Mouse (Mus musculus) hindbrain, embryonic 11.5 days (tissue): ENCODE measurements around the gene Tchp. TPM values are rescaled to one million over a fixed set of nuclear protein-coding genes. Genes with fewer than 3 reads are reported as not detected.
A peak's percentile ranks its signal among the peaks of the same experiment; 100 is the strongest.

Experiments used
- ATAC-seq: fragments of 200-750 bp; cut with Nextera tagmentation; 2 replicates; pipeline ENCODE4 v1.8.0; 2017; ENCODE audit warnings: mild to moderate bottlenecking, moderate TSS enrichment, moderate library complexity; ENCODE audit not compliant: low FRiP score
- DNase-seq: peaks from one replicate; pipeline ENCODE4 v3.0.0-alpha.2; 2015; ENCODE audit warnings: low spot score
- H3K27ac ChIP-seq: fragments of 300-500 bp; sonication (generic); 2 replicates; pipeline ENCODE4 v1.5.1; 2014; ENCODE audit warnings: mild to moderate bottlenecking, low read depth, low read length
- H3K27me3 ChIP-seq: fragments of 300-500 bp; sonication (generic); 2 replicates; pipeline ENCODE4 v1.6.1; 2014; ENCODE audit warnings: mild to moderate bottlenecking, low read length, moderate library complexity, mixed read lengths; ENCODE audit not compliant: control insufficient read depth, insufficient read depth
- H3K36me3 ChIP-seq: fragments of 300-500 bp; sonication (generic); 2 replicates; pipeline ENCODE4 v1.6.1; 2014; ENCODE audit warnings: mild to moderate bottlenecking, low read length, moderate library complexity, mixed read lengths; ENCODE audit not compliant: control insufficient read depth, insufficient read depth
- H3K4me1 ChIP-seq: fragments of 300-500 bp; sonication (generic); replicated peaks from 2 replicates; pipeline ENCODE4 v1.6.1; 2014; ENCODE audit warnings: low read length, mixed read lengths; ENCODE audit not compliant: control insufficient read depth, insufficient read depth
- H3K4me2 ChIP-seq: fragments of 300-500 bp; sonication (generic); replicated peaks from 2 replicates; pipeline ENCODE4 v1.6.1; 2014; ENCODE audit warnings: mild to moderate bottlenecking, low read depth, low read length
- H3K4me3 ChIP-seq: fragments of 300-500 bp; sonication (generic); 2 replicates; pipeline ENCODE4 v1.5.1; 2014; ENCODE audit warnings: low read depth, low read length
- H3K9ac ChIP-seq: fragments of 300-500 bp; sonication (generic); 2 replicates; pipeline ENCODE4 v1.6.1; 2014; ENCODE audit warnings: low read depth, low read length
- H3K9me3 ChIP-seq: fragments of 300-500 bp; sonication (generic); 2 replicates; pipeline ENCODE4 v1.6.1; 2016; ENCODE audit warnings: low read length; ENCODE audit not compliant: control insufficient read depth
- WGBS: fragments of 180-500 bp; shearing (Covaris S2); extraction: QIAGEN DNeasy Blood & Tissue Kit; methylation state at CpG from one replicate; pipeline ENCODE4 v1.1.7; 2014; 5-methylcytosine and 5-hydroxymethylcytosine counted together
- polyA plus RNA-seq: library from polyadenylated mRNA; unstranded; fragments of >200 nt; fragmentation: Nextera tagmentation; extraction: Ambion mirVana; gene quantifications from 2 replicates; pipeline ENCODE4 v1.2.1, GENCODE M21; 2014

The Tchp gene
- polyA plus RNA-seq, 1 experiment from 2014 or later = 15.8 TPM

GRCm38 (mm10) chr5:114673114-114673513 is 34.4 kb upstream of the Tchp start:
- Histone ChIP-seq H3K27me3 (no peaks in the 10 kb centered on the region), H3K9me3 (no peaks in the 10 kb centered on the region), H3K9ac (no peak overlapping the region), H3K27ac (no peak overlapping the region), H3K4me1 (no peaks in the 10 kb centered on the region), H3K4me3 (no peak overlapping the region), H3K4me2 (no peak overlapping the region), H3K36me3 (no peaks in the 10 kb centered on the region; the same call in 1 of the 2 replicates)
- 86% methylated on average over 13 of the region's 13 CpGs for WGBS
- no peak for ATAC-seq
- DNase-seq = no peak

DNA sequence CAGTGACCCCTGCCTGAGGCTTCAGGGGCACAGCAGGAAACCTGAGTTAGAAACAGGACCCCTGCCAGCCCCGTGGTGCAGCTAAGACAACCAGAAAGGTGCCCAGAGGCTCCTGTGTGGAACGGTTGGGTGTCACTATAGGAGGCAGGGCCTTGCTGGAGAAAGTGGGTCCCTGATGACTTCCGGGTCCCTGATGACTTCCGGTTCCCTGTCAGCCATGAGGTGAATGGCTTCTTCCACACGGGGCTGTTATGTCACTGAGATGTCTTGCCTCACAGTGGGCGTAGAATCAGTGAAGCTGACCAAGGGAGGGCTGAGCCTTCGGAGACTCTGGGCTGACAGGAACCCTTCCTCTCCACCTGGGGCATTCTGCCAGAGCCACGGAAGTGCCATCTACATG is 33.0 kb upstream of the Tchp start:
- Histone ChIP-seq H3K36me3 (no peaks in the 10 kb centered on the region; the same call in 1 of the 2 replicates), H3K9ac (no peak overlapping the region), H3K4me3 (no peak overlapping the region), H3K4me1 (no peaks in the 10 kb centered on the region; the same call in 1 of the 2 replicates), H3K27ac (no peak overlapping the region), H3K9me3 (no peaks in the 10 kb centered on the region), H3K27me3 (no peaks in the 10 kb centered on the region), H3K4me2 (no peak overlapping the region)
- ATAC-seq (no peak), DNase-seq (no peak)
- 89% methylated on average over 8 of the region's 8 CpGs for WGBS

DNA sequence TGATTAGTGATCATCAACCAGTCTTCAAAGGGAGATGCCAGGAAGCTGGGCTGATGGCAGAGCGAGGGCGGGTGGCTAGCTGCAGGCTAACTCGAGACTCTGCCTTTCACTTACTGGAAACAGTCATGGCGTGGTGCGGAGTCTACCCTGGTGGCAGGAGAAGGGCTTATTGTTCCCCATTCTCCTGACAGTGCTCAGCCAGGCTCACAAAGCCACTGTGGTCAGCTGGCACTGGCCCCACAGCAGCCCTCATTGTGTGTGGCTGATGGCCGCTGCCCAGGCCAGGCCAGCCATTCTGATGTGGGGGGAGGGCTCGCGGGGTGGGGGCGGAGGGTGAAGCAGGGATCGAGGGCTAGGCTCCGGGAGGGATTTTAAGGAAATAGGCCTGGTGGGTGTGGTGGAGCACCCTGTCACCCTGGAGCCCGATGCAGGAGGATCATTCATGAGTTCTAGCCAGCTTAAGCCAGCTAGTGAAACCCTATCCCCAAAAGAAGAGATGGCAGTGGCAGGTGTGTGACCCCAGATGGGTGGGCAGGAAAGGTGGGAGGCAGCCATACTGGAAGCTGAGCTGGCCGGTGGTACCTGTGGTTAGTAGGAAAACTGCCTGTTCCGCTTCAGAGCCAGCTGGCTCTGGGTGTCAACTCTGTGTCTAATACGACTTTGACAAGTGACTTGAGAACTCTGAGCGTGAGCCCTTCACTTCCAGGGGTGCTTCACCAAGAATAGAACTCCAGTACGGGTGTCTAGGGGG is 27.5 kb upstream of the Tchp start:
- DNase-seq (no peak), ATAC-seq (no peak)
- Histone ChIP-seq H3K36me3 (no peaks in the 10 kb centered on the region; the same call in 1 of the 2 replicates), H3K9ac (peak overlapping the region; percentile 24; the same call in 1 of the 2 replicates), H3K4me1 (peaks cover 3% of the 10 kb centered on the region; the same call in 1 of the 2 replicates), H3K27ac (0 out of 2 replicates have a peak overlapping the region, but pooled peaks have one; percentile 10), H3K9me3 (no peaks in the 10 kb centered on the region), H3K27me3 (no peaks in the 10 kb centered on the region), H3K4me2 (no peak overlapping the region), H3K4me3 (no peak overlapping the region)
- WGBS = 68% methylated on average over 17 of the region's 17 CpGs

GRCm38 (mm10) chr5:114680676-114681285 is 26.8 kb upstream of the Tchp start:
- H3K9ac ChIP-seq = no peak overlapping the region
- no peak overlapping the region for H3K27ac ChIP-seq
- peaks cover 3% of the 10 kb centered on the region; the same call in 1 of the 2 replicates for H3K4me1 ChIP-seq

GRCm38 (mm10) chr5:114681717-114682116 is 25.8 kb upstream of the Tchp start:
- 81% methylated on average over 8 of the region's 8 CpGs for WGBS
- ATAC-seq = no peak
- H3K36me3 ChIP-seq = no peaks in the 10 kb centered on the region
- no peak overlapping the region for H3K9ac ChIP-seq
- H3K4me2 ChIP-seq = no peak overlapping the region
- H3K4me1 ChIP-seq = peaks cover 3% of the 10 kb centered on the region; the same call in 1 of the 2 replicates
- H3K27ac ChIP-seq = 0 out of 2 replicates have a peak overlapping the region, but pooled peaks have one; percentile 53
- no peaks in the 10 kb centered on the region for H3K9me3 ChIP-seq
- no peaks in the 10 kb centered on the region for H3K27me3 ChIP-seq
- no peak overlapping the region for H3K4me3 ChIP-seq
- DNase-seq = no peak

More at GRCm38 (mm10) chr5:114680676-114681285, 26.8 kb upstream of the Tchp start:
- Histone ChIP-seq H3K4me3 (no peak overlapping the region), H3K36me3 (no peaks in the 10 kb centered on the region), H3K9me3 (no peaks in the 10 kb centered on the region), H3K4me2 (no peak overlapping the region), H3K27me3 (no peaks in the 10 kb centered on the region)
- WGBS = 74% methylated on average over 19 of the region's 19 CpGs
- no peak for ATAC-seq
- DNase-seq = no peak

- Histone ChIP-seq H3K27ac (no peak overlapping the region), H3K9me3 (no peaks in the 10 kb centered on the region), H3K9ac (no peak overlapping the region), H3K4me1 (peaks cover 5% of the 10 kb centered on the region; the same call in 1 of the 2 replicates), H3K27me3 (no peaks in the 10 kb centered on the region), H3K4me2 (no peak overlapping the region), H3K36me3 (no peaks in the 10 kb centered on the region), H3K4me3 (no peak overlapping the region)
- ATAC-seq (no peak), DNase-seq (no peak)
- 89% methylated on average over 5 of the region's 5 CpGs for WGBS
Observed at GRCm38 (mm10) chr5:114685986-114686385, 21.6 kb upstream of the Tchp start.

- H3K9me3 ChIP-seq = no peaks in the 10 kb centered on the region
- no peak overlapping the region for H3K4me2 ChIP-seq
- H3K27me3 ChIP-seq = no peaks in the 10 kb centered on the region
- 62% methylated on average over 7 of the region's 7 CpGs for whole genome bisulfite sequencing
- H3K4me1 ChIP-seq = peaks cover 5% of the 10 kb centered on the region; the same call in 1 of the 2 replicates
- H3K27ac ChIP-seq = no peak overlapping the region
- H3K36me3 ChIP-seq = no peaks in the 10 kb centered on the region
- H3K4me3 ChIP-seq = no peak overlapping the region
- no peak overlapping the region for H3K9ac ChIP-seq
- DNase-seq (no peak), ATAC-seq (no peak)
Observed at GRCm38 (mm10) chr5:114686726-114687210, 20.8 kb upstream of the Tchp start.

GRCm38 (mm10) chr5:114687901-114688300 is 19.7 kb upstream of the Tchp start:
- H3K27ac ChIP-seq = no peak overlapping the region
- ATAC-seq = no peak
- no peak for DNase-seq
- H3K27me3 ChIP-seq = no peaks in the 10 kb centered on the region
- no peaks in the 10 kb centered on the region for H3K9me3 ChIP-seq
- no peak overlapping the region for H3K9ac ChIP-seq
- no peaks in the 10 kb centered on the region for H3K36me3 ChIP-seq
- no peak overlapping the region for H3K4me3 ChIP-seq
- H3K4me1 ChIP-seq = peaks cover 5% of the 10 kb centered on the region; the same call in 1 of the 2 replicates
- no peak overlapping the region for H3K4me2 ChIP-seq
